In the genomic region with DNA sequence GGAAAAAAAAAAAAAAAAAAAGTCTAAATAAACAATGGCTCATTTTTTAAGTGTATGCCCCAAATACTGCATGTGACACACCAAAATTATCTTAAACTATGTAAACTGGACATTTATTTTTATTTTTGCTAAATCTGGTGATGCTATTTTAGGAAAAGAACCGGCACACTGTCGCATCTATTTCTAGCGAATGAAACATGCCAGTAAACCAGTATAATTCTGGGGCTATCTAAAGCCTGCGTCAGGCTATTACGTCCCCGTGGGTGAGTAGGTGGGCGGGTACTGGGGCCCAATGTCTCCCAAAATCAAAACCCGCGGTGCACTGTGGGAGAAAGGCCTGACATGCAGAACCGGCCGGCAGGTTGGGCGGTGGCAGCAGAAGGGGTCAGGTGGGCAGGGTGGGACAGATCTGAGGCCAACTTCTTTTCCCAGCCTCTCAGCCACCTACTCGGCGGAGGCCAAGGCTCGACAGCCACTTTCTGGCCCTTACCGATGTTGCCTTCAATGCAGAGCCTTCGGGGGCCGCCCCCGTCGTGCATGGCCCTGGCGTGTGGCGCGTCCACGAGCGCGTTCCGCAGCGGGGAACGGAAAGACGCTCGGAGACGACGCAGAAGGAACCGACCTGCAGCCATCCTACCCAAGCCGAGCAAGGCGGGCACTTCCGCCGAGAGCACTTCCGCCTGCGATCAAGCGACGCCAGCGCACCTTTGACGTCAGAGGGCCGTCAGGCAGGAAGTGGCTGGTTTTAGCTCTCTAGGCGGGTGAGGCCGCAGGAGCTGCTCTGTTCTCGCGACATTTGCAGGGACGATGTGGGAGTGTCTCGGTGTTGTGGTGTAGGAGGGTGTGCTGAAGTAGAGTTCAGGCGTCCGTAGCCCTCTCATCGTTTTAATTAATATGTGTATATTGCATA, we compare ENCODE assay signal across 8 mouse cellular contexts. TPM values are rescaled to one million over a fixed set of nuclear protein-coding genes. Genes with fewer than 3 reads are reported as not detected.
DNase-seq lines count a peak whose midpoint lies in the region; ATAC-seq and TF ChIP-seq lines count a peak whose summit lies in the region.

TSS of gene Dguok (minus strand) at position 712 of the 910 bp plus-strand sequence.

- H3K79me2 ChIP-seq in MEL (ENCODE audit: control insufficient read depth, insufficient read depth, low read length, poor library complexity): no peaks in the 10 kb centered on the region; the same call in none of the 2 replicates

- ATAC-seq in forebrain, postnatal 0 days: peak; percentile 99
- ATAC-seq in lung, embryonic 15.5 days (ENCODE audit: borderline replicate concordance, extremely low read depth, low FRiP score, low TSS enrichment): peak; percentile 98

- TF ChIP-seq RAD21 in MEL (IDR thresholded peaks at IDR 0.05; ENCODE audit: low read depth, low read length): no peak

- peak; percentile 89 to 96 for TF ChIP-seq POLR2A in MEL (IDR thresholded peaks at IDR 0.05; ENCODE audit: control insufficient read depth in 1 of 2, insufficient read depth in 1 of 2, low read depth in 1 of 2, low read length in 2 of 2, poor library complexity in 1 of 2)
- TF ChIP-seq POLR2A in cerebellum, adult 2 months (IDR thresholded peaks at IDR 0.05; ENCODE audit: borderline replicate concordance, insufficient read depth, low read length): peak; percentile 80; the same call in 1 of the 2 replicates

- TF ChIP-seq EP300 in MEL (IDR thresholded peaks at IDR 0.05; ENCODE audit: low read depth in 1 of 2, low read length in 2 of 2): peak in 1 of 2 experiments; percentile 15; a peak in 1 of 4 replicates

- H3K27me3 ChIP-seq in MEL (ENCODE audit: control insufficient read depth in 1 of 2, insufficient read depth in 2 of 2, low read length in 2 of 2): no peaks in the 10 kb centered on the region
- H3K27me3 ChIP-seq in cerebellum, adult 2 months (ENCODE audit: control insufficient read depth, insufficient read depth, low read length): no peaks in the 10 kb centered on the region
- H3K27me3 ChIP-seq in forebrain, postnatal 0 days (ENCODE audit: insufficient read depth, low read length): no peaks in the 10 kb centered on the region
- H3K27me3 ChIP-seq in lung, embryonic 15.5 days: no peaks in the 10 kb centered on the region

- peak within 1 kb of the TSS; percentile 66 for H3K4me2 ChIP-seq in forebrain, postnatal 0 days (ENCODE audit: low read depth)
- H3K4me2 ChIP-seq in lung, embryonic 15.5 days: peak within 1 kb of the TSS; percentile 64

- H3K9ac ChIP-seq in MEL (ENCODE audit: control insufficient read depth, low read depth, low read length, poor library complexity, severe bottlenecking): peak within 1 kb of the TSS; percentile 72
- H3K9ac ChIP-seq in forebrain, postnatal 0 days: peak within 1 kb of the TSS; percentile 86
- peak within 1 kb of the TSS; percentile 82 for H3K9ac ChIP-seq in lung, embryonic 15.5 days

- H3K4me1 ChIP-seq in MEL (ENCODE audit: control insufficient read depth in 1 of 2, insufficient read depth in 2 of 2, low read length in 2 of 2): peaks cover 5 to 12% of the 10 kb centered on the region in 2 experiments
- H3K4me1 ChIP-seq in cerebellum, adult 2 months (ENCODE audit: control insufficient read depth, insufficient read depth, low read length): peaks cover 24% of the 10 kb centered on the region
- H3K4me1 ChIP-seq in forebrain, postnatal 0 days (ENCODE audit: insufficient read depth): peaks cover 4% of the 10 kb centered on the region; the same call in 1 of the 2 replicates
- peaks cover 13% of the 10 kb centered on the region; the same call in 1 of the 2 replicates for H3K4me1 ChIP-seq in lung, embryonic 15.5 days

- H3K9me3 ChIP-seq in MEL (replicated peaks; ENCODE audit: insufficient read depth, low read length): no peaks in the 10 kb centered on the region
- no peaks in the 10 kb centered on the region for H3K9me3 ChIP-seq in forebrain, postnatal 0 days (ENCODE audit: low read length)
- H3K9me3 ChIP-seq in lung, embryonic 15.5 days: no peaks in the 10 kb centered on the region

- peak within 1 kb of the TSS; percentile 63 to 76 for H3K4me3 ChIP-seq in MEL (ENCODE audit: control insufficient read depth in 1 of 2, insufficient read depth in 1 of 2, low read depth in 2 of 2, low read length in 2 of 2)
- peak within 1 kb of the TSS; percentile 71 for H3K4me3 ChIP-seq in cerebellum, adult 2 months (replicated peaks; ENCODE audit: insufficient read depth, low read depth, low read length)
- peak within 1 kb of the TSS; percentile 71 for H3K4me3 ChIP-seq in forebrain, postnatal 0 days (ENCODE audit: low read depth, low read length)
- H3K4me3 ChIP-seq in lung, embryonic 15.5 days: peak within 1 kb of the TSS; percentile 83

- peak within 1 kb of the TSS; percentile 87 for H3K27ac ChIP-seq in MEL (ENCODE audit: control insufficient read depth, low read depth, low read length)
- H3K27ac ChIP-seq in cerebellum, adult 2 months (ENCODE audit: insufficient read depth, low read length): peak within 1 kb of the TSS; percentile 93
- H3K27ac ChIP-seq in forebrain, postnatal 0 days (ENCODE audit: low read depth, low read length): peak within 1 kb of the TSS; percentile 95
- peak within 1 kb of the TSS; percentile 97 for H3K27ac ChIP-seq in lung, embryonic 15.5 days

- H3K36me3 ChIP-seq in MEL (ENCODE audit: control insufficient read depth in 1 of 2, insufficient read depth in 2 of 2, low read length in 2 of 2): peaks cover 0 to 11% of the 10 kb centered on the region in 2 experiments; a peak in 2 of 4 replicates
- H3K36me3 ChIP-seq in forebrain, postnatal 0 days (ENCODE audit: insufficient read depth): no peaks in the 10 kb centered on the region
- H3K36me3 ChIP-seq in lung, embryonic 15.5 days: no peaks in the 10 kb centered on the region

- no peak for TF ChIP-seq CTCF in MEL (IDR thresholded peaks at IDR 0.05 in 2 of 3, conservative IDR thresholded peaks at IDR 0.05 in 1 of 3; ENCODE audit: control insufficient read depth in 1 of 3, insufficient read depth in 1 of 3, low read depth in 2 of 3, low read length in 3 of 3, poor library complexity in 1 of 3, severe bottlenecking in 1 of 3)
- TF ChIP-seq CTCF in cerebellum, adult 2 months (IDR thresholded peaks at IDR 0.05; ENCODE audit: borderline replicate concordance, insufficient read depth, low read depth, low read length): no peak
- no peak for TF ChIP-seq CTCF in forebrain, postnatal 0 days (IDR thresholded peaks at IDR 0.05; ENCODE audit: low read depth)

- WGBS in cerebellum, adult 2 months: under 1% methylated on average over 54 of the region's 54 CpGs
- WGBS in forebrain, postnatal 0 days: 2% methylated on average over 54 of the region's 54 CpGs
- under 1% methylated on average over 54 of the region's 54 CpGs for WGBS in lung, embryonic 15.5 days

- DNase-seq in MEL (ENCODE audit: low read depth, low spot score): peak; percentile 100
- DNase-seq in cerebellum, adult 2 months: peak; percentile 97 to 99
- peak; percentile 99 for DNase-seq in forebrain, postnatal 0 days
- peak; percentile 97 for DNase-seq in heart, postnatal 4 days
- DNase-seq in layer of hippocampus, adult 8-10 months (ENCODE audit: low spot score in 2 of 2): peak; percentile 98
- peak; percentile 97 for DNase-seq in ovary, adult 18-20 months (ENCODE audit: low spot score)
- DNase-seq in thymus, postnatal 0 days (ENCODE audit: low spot score): peak; percentile 100

TF ChIP-seq in MEL, 35 proteins besides CTCF, POLR2A, EP300 and RAD21 (continues in another document):
- TF ChIP-seq GATA1 (IDR thresholded peaks at IDR 0.05; ENCODE audit: low read depth, low read length) (peak; percentile 34; the same call in 1 of the 2 replicates), MYB (IDR thresholded peaks at IDR 0.05; ENCODE audit: low read depth, low read length) (no peak), MYC (IDR thresholded peaks at IDR 0.05; ENCODE audit: low read depth, low read length) (peak; percentile 65), MAZ (IDR thresholded peaks at IDR 0.05; ENCODE audit: low read depth, low read length) (peak; percentile 29; the same call in 1 of the 2 replicates), ZMIZ1 (IDR thresholded peaks at IDR 0.05; ENCODE audit: low read depth, low read length) (peak; percentile 94), CHD2 (IDR thresholded peaks at IDR 0.05; ENCODE audit: low read length) (peak; percentile 99), MXI1 (IDR thresholded peaks at IDR 0.05; ENCODE audit: low read depth, low read length) (peak; percentile 74), POLR2AphosphoS5 (IDR thresholded peaks at IDR 0.05; ENCODE audit: borderline replicate concordance, low read depth, low read length) (no peak), TBP (IDR thresholded peaks at IDR 0.05; ENCODE audit: low read depth, low read length) (peak; percentile 84), SMC3 (IDR thresholded peaks at IDR 0.05; ENCODE audit: low read depth, low read length) (no peak), MAFK (IDR thresholded peaks at IDR 0.05; ENCODE audit: borderline replicate concordance, low read depth, low read length) (no peak), CHD1 (IDR thresholded peaks at IDR 0.05; ENCODE audit: low read depth, low read length) (peak; percentile 85; the same call in 1 of the 2 replicates), E2F4 (IDR thresholded peaks at IDR 0.05; ENCODE audit: borderline replicate concordance, low read depth, low read length) (no peak), MAX (IDR thresholded peaks at IDR 0.05; ENCODE audit: low read length) (peak; percentile 78), ZKSCAN1 (IDR thresholded peaks at IDR 0.05; ENCODE audit: low read depth, low read length) (no peak), MEF2A (IDR thresholded peaks at IDR 0.05; ENCODE audit: extremely low read depth, insufficient replicate concordance, low read depth, low read length, poor library complexity, severe bottlenecking) (peak; percentile 68; the same call in 1 of the 2 replicates), ZNF384 (IDR thresholded peaks at IDR 0.05; ENCODE audit: low read depth, low read length) (peak; percentile 81), TCF12 (IDR thresholded peaks at IDR 0.05; ENCODE audit: low read depth, low read length) (peak; percentile 75), BHLHE40 (IDR thresholded peaks at IDR 0.05; ENCODE audit: borderline replicate concordance, low read depth, low read length) (no peak), TAL1 (IDR thresholded peaks at IDR 0.05; ENCODE audit: low read length) (no peak)

RNA-seq across cellular contexts. Expression of gene Dguok, which starts in this region (rescaled TPM):
- 12.6 and 13.4 TPM in 2 replicates for total RNA-seq in MEL (2012; rRNA removed)
- 10 to 100 TPM in 1 of 2 experiments, not detected in 1; 21.0 TPM for polyA plus RNA-seq in MEL (2012; ENCODE audit: insufficient read depth in 1 of 2, insufficient read length in 2 of 2, low read depth in 1 of 2, low replicate concordance in 2 of 2, missing spikeins in 1 of 2)
- 97.3 and 108 TPM in 2 replicates for polyA plus RNA-seq in cerebellum, adult 2 months (2012; rRNA removed)
- 35.3 and 44.5 TPM in 2 replicates for total RNA-seq in forebrain, postnatal 0 days (2014; rRNA removed)
- 47.8 and 52.1 TPM in 2 replicates for polyA plus RNA-seq in forebrain, postnatal 0 days (2015; fragmentation: Nextera tagmentation; extraction: Ambion mirVana)
- total RNA-seq in heart, postnatal 4 days (2021): 10 to 100 TPM; 24.4 to 25.6 TPM
- 10 to 100 TPM; 32.7 to 37.0 (median 35.8) TPM for total RNA-seq in layer of hippocampus, adult 8-10 months (2022)
- 78.5 and 80.3 TPM in 2 replicates for polyA plus RNA-seq in lung, embryonic 15.5 days (2015; fragmentation: Nextera tagmentation; extraction: Ambion mirVana)
- polyA plus RNA-seq in thymus, postnatal 0 days (2015; fragmentation: Nextera tagmentation; extraction: Ambion mirVana): 71.6 and 81.6 TPM in 2 replicates

Comparison
In these comparisons a context has a peak if more than half of its experiments do, and no peak if none do; other contexts are left out.
1. Peak in every context shown above with its lines: DNase-seq, ATAC-seq, H3K4me3 ChIP-seq and H3K27ac ChIP-seq.